ENCODE assay signal across 17 mouse cellular contexts in the genomic region with DNA sequence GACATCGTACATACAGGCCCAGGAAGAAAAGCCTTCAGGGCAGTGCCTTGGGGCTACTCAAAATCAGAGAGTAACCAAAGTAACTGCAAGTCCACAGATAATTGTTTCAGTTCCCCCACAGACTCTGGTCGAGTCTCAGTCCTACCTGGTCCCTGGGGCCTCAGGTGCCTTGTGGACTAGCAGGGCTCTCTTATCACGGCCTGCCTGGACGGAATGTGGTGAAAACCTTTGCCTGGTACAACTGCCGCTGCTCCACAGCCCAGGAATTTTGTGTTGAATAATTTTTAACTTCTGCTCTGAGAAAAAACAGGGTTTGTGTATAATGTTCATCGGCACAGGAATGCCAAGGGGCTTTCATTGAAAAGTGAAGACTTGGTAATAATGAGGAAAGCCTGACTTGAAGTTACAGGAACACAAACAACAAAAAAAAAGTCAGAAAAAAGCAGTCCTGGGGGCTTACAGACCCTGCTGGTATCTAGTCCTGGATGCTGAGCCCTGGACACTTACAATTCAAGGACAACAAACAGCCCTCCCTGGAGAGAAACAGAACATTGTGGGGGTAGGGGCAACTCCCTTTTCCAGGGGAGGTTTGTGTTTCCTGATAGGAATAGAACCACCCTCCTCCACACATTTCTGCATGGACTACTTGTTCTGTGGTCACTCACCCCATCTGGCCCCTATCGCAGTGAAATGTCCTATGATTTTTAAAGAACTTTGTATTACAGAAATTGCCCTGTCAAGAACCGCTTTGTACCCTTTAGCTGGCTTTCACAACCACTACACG. TPM values are rescaled to one million over a fixed set of nuclear protein-coding genes. Genes with fewer than 3 reads are reported as not detected.
DNase-seq lines count a peak whose midpoint lies in the region; ATAC-seq and TF ChIP-seq lines count a peak whose summit lies in the region.
"Had no signal": no experiment of that assay in that cellular context is flagged by ENCODE, and none has a peak within 500 bp of the region (broad histone marks: within the 10 kb centered on the region; RNA-seq: fewer than 3 reads in every experiment).

No protein-coding gene starts in this region.

- no peaks in the 10 kb centered on the region for H3K36me3 ChIP-seq in liver, embryonic 13.5 days
- no peaks in the 10 kb centered on the region for H3K36me3 ChIP-seq in intestine, postnatal 0 days (ENCODE audit: control insufficient read depth, insufficient read depth)
- H3K36me3 ChIP-seq in stomach, postnatal 0 days (ENCODE audit: control insufficient read depth, insufficient read depth, low read length): no peaks in the 10 kb centered on the region
- H3K36me3 ChIP-seq: forebrain, embryonic 12.5 days; limb, embryonic 13.5 days had no signal

- peak overlapping the region; percentile 23; the same call in 1 of the 2 replicates for H3K27ac ChIP-seq in liver, embryonic 13.5 days
- H3K27ac ChIP-seq in intestine, postnatal 0 days (ENCODE audit: low read depth, low read length): peak overlapping the region; percentile 68; the same call in 1 of the 2 replicates
- peak overlapping the region; percentile 81 for H3K27ac ChIP-seq in stomach, postnatal 0 days (replicated peaks)
- H3K27ac ChIP-seq: forebrain, embryonic 12.5 days; limb, embryonic 13.5 days had no signal

- H3K9ac ChIP-seq in liver, embryonic 13.5 days: no peak overlapping the region
- H3K9ac ChIP-seq in intestine, postnatal 0 days (ENCODE audit: low read depth, low read length): no peak overlapping the region
- H3K9ac ChIP-seq in stomach, postnatal 0 days (ENCODE audit: low read length): 0 out of 2 replicates have a peak overlapping the region, but pooled peaks have one; percentile 4
- H3K9ac ChIP-seq: forebrain, embryonic 12.5 days; limb, embryonic 13.5 days had no signal

- no peak for DNase-seq in liver, embryonic 13.5 days
- no peak for DNase-seq in liver
- DNase-seq in kidney, postnatal 10 days: peak; percentile 71
- DNase-seq in stomach, postnatal 0 days (ENCODE audit: low spot score): peak; percentile 55
- DNase-seq in right cerebral cortex, adult 18-20 months: no peak
- no peak for DNase-seq in cerebellum, adult 8-10 months
- DNase-seq: cerebellum, adult 2 months; embryo, embryonic 11 days; gastrocnemius, postnatal 10 days; layer of hippocampus, postnatal 36 days; right cerebral cortex, postnatal 4 days had no signal

- H3K4me1 ChIP-seq in liver, embryonic 13.5 days (replicated peaks): peaks cover 22% of the 10 kb centered on the region
- H3K4me1 ChIP-seq in intestine, postnatal 0 days (replicated peaks; ENCODE audit: control insufficient read depth, insufficient read depth, low read length): 0 out of 2 replicates have a peak, but pooled peaks cover 17% of the 10 kb centered on the region
- no peaks in the 10 kb centered on the region for H3K4me1 ChIP-seq in stomach, postnatal 0 days (replicated peaks; ENCODE audit: control insufficient read depth, insufficient read depth)
- H3K4me1 ChIP-seq: forebrain, embryonic 12.5 days had no signal

- TF ChIP-seq CTCF in intestine, postnatal 0 days (IDR thresholded peaks at IDR 0.05; ENCODE audit: low read depth): no peak
- TF ChIP-seq CTCF in stomach, postnatal 0 days (IDR thresholded peaks at IDR 0.05; ENCODE audit: low read depth): no peak

- ATAC-seq in liver, embryonic 13.5 days (ENCODE audit: low read depth): no peak
- ATAC-seq in intestine, postnatal 0 days: no peak
- ATAC-seq in stomach, postnatal 0 days (ENCODE audit: low FRiP score, low TSS enrichment): no peak
- ATAC-seq in erythroblast, adult 5-6 weeks (replicated peaks; ENCODE audit: low FRiP score, poor library complexity, severe bottlenecking): no peak
- ATAC-seq: CD4-positive, CD25-positive, alpha-beta regulatory T cell, adult 4 months had no signal

- no peak for TF ChIP-seq EP300 in stomach, postnatal 0 days (optimal IDR thresholded peaks at IDR 0.05)

- H3K4me2 ChIP-seq in liver, embryonic 13.5 days: no peak overlapping the region
- H3K4me2 ChIP-seq in intestine, postnatal 0 days (replicated peaks; ENCODE audit: low read depth): no peak overlapping the region
- H3K4me2 ChIP-seq in stomach, postnatal 0 days (replicated peaks; ENCODE audit: low read depth): no peak overlapping the region
- H3K4me2 ChIP-seq: forebrain, embryonic 12.5 days; limb, embryonic 13.5 days had no signal

- H3K27me3 ChIP-seq in liver, embryonic 13.5 days: no peaks in the 10 kb centered on the region
- no peaks in the 10 kb centered on the region for H3K27me3 ChIP-seq in intestine, postnatal 0 days (replicated peaks; ENCODE audit: control insufficient read depth, insufficient read depth, low read length)
- H3K27me3 ChIP-seq in stomach, postnatal 0 days (ENCODE audit: control insufficient read depth, insufficient read depth, low read length): no peaks in the 10 kb centered on the region
- H3K27me3 ChIP-seq: limb, embryonic 13.5 days had no signal

- H3K4me3 ChIP-seq in liver, embryonic 13.5 days (replicated peaks): no peak overlapping the region
- H3K4me3 ChIP-seq in intestine, postnatal 0 days (ENCODE audit: low read depth, low read length): no peak overlapping the region
- H3K4me3 ChIP-seq in stomach, postnatal 0 days (ENCODE audit: low read depth, low read length): no peak overlapping the region
- H3K4me3 ChIP-seq: forebrain, embryonic 12.5 days; limb, embryonic 13.5 days; megakaryocyte, embryonic 14.5 days had no signal

- H3K9me3 ChIP-seq in liver, embryonic 13.5 days (replicated peaks): no peaks in the 10 kb centered on the region
- no peaks in the 10 kb centered on the region for H3K9me3 ChIP-seq in intestine, postnatal 0 days (ENCODE audit: control insufficient read depth)
- H3K9me3 ChIP-seq in stomach, postnatal 0 days (ENCODE audit: control insufficient read depth, low read length): no peaks in the 10 kb centered on the region
- H3K9me3 ChIP-seq: forebrain, embryonic 12.5 days; limb, embryonic 13.5 days; megakaryocyte, embryonic 14.5 days had no signal

- 60% methylated on average over 9 of the region's 9 CpGs for WGBS in liver, embryonic 13.5 days (ENCODE audit: insufficient replicate concordance)
- WGBS in intestine, postnatal 0 days: 49% methylated on average over 9 of the region's 9 CpGs
- WGBS in stomach, postnatal 0 days: 53% methylated on average over 9 of the region's 9 CpGs

RNA-seq across cellular contexts. Expression of a gene that starts 25.1 kb away (rescaled TPM):
- 0.12 and 0.20 TPM in 2 replicates for polyA plus RNA-seq in liver, embryonic 13.5 days (2015; fragmentation: Nextera tagmentation; extraction: Ambion mirVana)
- 2.1 and 2.6 TPM in 2 replicates for polyA plus RNA-seq in intestine, postnatal 0 days (2015; fragmentation: Nextera tagmentation; extraction: Ambion mirVana)
- polyA plus RNA-seq in stomach, postnatal 0 days (2015; fragmentation: Nextera tagmentation; extraction: Ambion mirVana): 2.7 TPM in 2 replicates
- not detected in 2 replicates for total RNA-seq in erythroblast, adult 5-6 weeks (2015; ENCODE audit: low replicate concordance)
- not detected in 2 replicates for total RNA-seq in erythroblast, adult 5-6 weeks (2017; ENCODE audit: low replicate concordance)
- total RNA-seq: gastrocnemius, postnatal 10 days had no signal

RNA-seq across cellular contexts. Expression of a gene that starts 25.5 kb away (rescaled TPM):
- 11.8 and 13.8 TPM in 2 replicates for polyA plus RNA-seq in liver, embryonic 13.5 days (2015; fragmentation: Nextera tagmentation; extraction: Ambion mirVana)
- 3.4 and 3.5 TPM in 2 replicates for polyA plus RNA-seq in intestine, postnatal 0 days (2015; fragmentation: Nextera tagmentation; extraction: Ambion mirVana)
- 4.9 and 5.4 TPM in 2 replicates for polyA plus RNA-seq in stomach, postnatal 0 days (2015; fragmentation: Nextera tagmentation; extraction: Ambion mirVana)
- 5.2 and 7.7 TPM in 2 replicates for total RNA-seq in erythroblast, adult 5-6 weeks (2015; ENCODE audit: low replicate concordance)
- total RNA-seq in erythroblast, adult 5-6 weeks (2017; ENCODE audit: low replicate concordance): 11.6 and 16.0 TPM in 2 replicates

RNA-seq across cellular contexts. Expression of a gene that starts 46.0 kb away (rescaled TPM):
- polyA plus RNA-seq in liver, embryonic 13.5 days (2015; fragmentation: Nextera tagmentation; extraction: Ambion mirVana): 0.05 and 0.06 TPM in 2 replicates
- polyA plus RNA-seq in intestine, postnatal 0 days (2015; fragmentation: Nextera tagmentation; extraction: Ambion mirVana): not detected in 2 replicates
- 7.6 and 7.7 TPM in 2 replicates for polyA plus RNA-seq in stomach, postnatal 0 days (2015; fragmentation: Nextera tagmentation; extraction: Ambion mirVana)
- total RNA-seq in erythroblast, adult 5-6 weeks (2015; ENCODE audit: low replicate concordance): not detected in 2 replicates
- total RNA-seq in erythroblast, adult 5-6 weeks (2017; ENCODE audit: low replicate concordance): not detected in 2 replicates
- polyA plus RNA-seq: CD4-positive, CD25-positive, alpha-beta regulatory T cell, adult 4 months had no signal

RNA-seq across cellular contexts. Expression of a gene that starts 58.3 kb away (rescaled TPM):
- 0.60 and 0.65 TPM in 2 replicates for polyA plus RNA-seq in liver, embryonic 13.5 days (2015; fragmentation: Nextera tagmentation; extraction: Ambion mirVana)
- polyA plus RNA-seq in intestine, postnatal 0 days (2015; fragmentation: Nextera tagmentation; extraction: Ambion mirVana): 0.55 and 0.56 TPM in 2 replicates
- polyA plus RNA-seq in stomach, postnatal 0 days (2015; fragmentation: Nextera tagmentation; extraction: Ambion mirVana): 2.2 and 3.3 TPM in 2 replicates
- 16.5 TPM in 1 of 2 replicates, not detected in the other for total RNA-seq in erythroblast, adult 5-6 weeks (2015; ENCODE audit: low replicate concordance)
- 2.3 and 2.9 TPM in 2 replicates for total RNA-seq in erythroblast, adult 5-6 weeks (2017; ENCODE audit: low replicate concordance)
- total RNA-seq: layer of hippocampus, postnatal 36 days had no signal

Comparison
In these comparisons a context has a peak if more than half of its experiments do, and no peak if none do; other contexts are left out.
1. DNase-seq: peak in kidney, postnatal 10 days (single experiment) and stomach, postnatal 0 days (single experiment); none in liver, embryonic 13.5 days (single experiment), liver (single experiment), right cerebral cortex, adult 18-20 months (single experiment) and cerebellum, adult 8-10 months (single experiment).
2. H3K27ac ChIP-seq: peak in every context shown above with its lines; median percentile 81 in stomach, postnatal 0 days; 68 in intestine, postnatal 0 days; 23 in liver, embryonic 13.5 days.